Mouse (Mus musculus) large intestine, adult 2 months (tissue): ENCODE measurements around the gene Eif2b1. TPM values are rescaled to one million over a fixed set of nuclear protein-coding genes. Genes with fewer than 3 reads are reported as not detected.

ENCODE experiments used
- polyA plus RNA-seq: library from polyadenylated mRNA; depleted of rRNA; stranded (reverse); fragments of >200 nt; gene quantifications from 2 replicates; pipeline ENCODE4 v1.2.3, GENCODE M21; 2012; rRNA removed

Eif2b1 gene
- polyA plus RNA-seq, 1 experiment, result 33.1 TPM

Other genes starting within 250 kb of the Eif2b1 start
- 97.9 and 118 TPM in 2 replicates for gene Cdk2ap1, start 216.0 kb downstream of the Eif2b1 start, polyA plus RNA-seq
- gene Sbno1, start 153.1 kb downstream of the Eif2b1 start, polyA plus RNA-seq, result 9.9 and 18.8 TPM in 2 replicates
- gene Kmt5a, start 139.2 kb downstream of the Eif2b1 start, polyA plus RNA-seq, result 56.4 and 93.1 TPM in 2 replicates
- 26.3 and 28.0 TPM in 2 replicates for gene Rilpl2, start 100.8 kb downstream of the Eif2b1 start, polyA plus RNA-seq
- gene Snrnp35, start 96.0 kb downstream of the Eif2b1 start, polyA plus RNA-seq, result 3.4 and 3.8 TPM in 2 replicates
- 1.8 and 2.9 TPM in 2 replicates for gene Rilpl1, start 47.7 kb downstream of the Eif2b1 start, polyA plus RNA-seq
- 129 and 151 TPM in 2 replicates for gene Tmed2, start 38.4 kb downstream of the Eif2b1 start, polyA plus RNA-seq
- gene Ddx55, start 26.3 kb downstream of the Eif2b1 start, polyA plus RNA-seq, result 8.9 and 12.1 TPM in 2 replicates
- 38.3 and 40.0 TPM in 2 replicates for gene Gtf2h3, start within 50 bp of the Eif2b1 start, polyA plus RNA-seq
- gene Atp6v0a2, start 49.4 kb upstream of the Eif2b1 start, polyA plus RNA-seq, result 90.0 and 137 TPM in 2 replicates
- 0.10 and 0.16 TPM in 2 replicates for gene Dnah10, start 146.0 kb upstream of the Eif2b1 start, polyA plus RNA-seq